Mouse (Mus musculus): Measurements from ENCODE around the gene Nuak1. TPM values are rescaled to one million over a fixed set of nuclear protein-coding genes. Genes with fewer than 3 reads are reported as not detected.
"Not testable (repeated sequence)": the region's sequence is repeated elsewhere in the genome, so short reads cannot be mapped to it uniquely, and the experiment has no call there.

Nuak1 gene
- polyA plus RNA-seq (2015; fragmentation: Nextera tagmentation; extraction: Ambion mirVana), result 3.9 and 4.0 TPM in 2 replicates

DNA sequence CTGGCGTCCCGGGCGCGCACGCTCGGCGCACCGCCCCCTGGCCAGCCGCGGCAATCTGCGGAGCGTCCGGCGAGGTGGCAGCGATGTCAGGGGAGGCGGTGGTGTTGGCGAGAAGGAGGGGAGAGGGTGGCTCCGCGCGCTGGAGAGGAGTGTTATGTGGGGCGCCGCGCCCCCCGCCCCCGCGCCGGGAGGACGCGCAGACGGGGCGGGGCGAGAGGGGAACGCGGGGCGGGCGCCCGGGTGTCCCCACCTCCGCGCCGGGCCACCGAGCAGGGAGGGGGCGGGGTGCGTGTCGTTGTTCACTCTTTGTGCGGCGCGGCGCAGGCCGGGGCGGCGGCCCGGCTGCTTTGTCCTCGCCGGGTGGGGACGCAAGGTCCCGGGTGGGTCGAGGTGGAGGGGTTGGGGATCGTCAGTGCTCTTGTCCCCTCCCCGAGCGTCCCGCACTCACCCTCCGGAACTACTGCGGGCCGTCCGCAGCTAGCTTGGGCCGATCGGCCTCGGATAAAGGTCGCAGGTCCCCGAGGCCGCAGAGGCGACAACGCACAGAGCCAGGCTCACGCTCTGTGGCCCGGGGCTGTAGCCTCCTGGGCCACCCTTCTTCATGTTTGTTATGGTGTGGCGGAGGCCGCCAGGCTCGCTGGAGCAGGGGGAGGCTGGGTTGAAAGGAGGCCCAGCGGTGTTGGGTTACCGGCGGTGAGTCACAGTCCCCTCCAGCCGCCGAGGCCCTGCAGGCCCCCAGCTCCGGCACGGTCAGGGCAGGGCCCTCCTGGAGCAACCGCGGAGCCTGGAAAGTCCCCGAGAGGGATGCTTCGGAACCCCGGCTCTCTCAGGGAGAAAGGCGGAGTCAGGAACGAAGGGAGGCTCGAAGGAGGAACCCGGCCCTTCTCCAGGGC, at the start of gene Nuak1:
TSS of gene Nuak1 (minus strand) at position 57 of the 893 bp plus-strand sequence.
- Histone ChIP-seq H3K4me2 (replicated peaks) (peak within 1 kb of the TSS; percentile 94), H3K4me3 (peak within 1 kb of the TSS; percentile 88), H3K9ac (peak within 1 kb of the TSS; percentile 100), H3K27ac (peak within 1 kb of the TSS; percentile 97), H3K36me3 (no peaks in the 10 kb centered on the region), H3K4me1 (peaks cover 56% of the 10 kb centered on the region), H3K27me3 (no peaks in the 10 kb centered on the region), H3K9me3 (no peaks in the 10 kb centered on the region)
- WGBS, result under 1% methylated on average over 83 of the region's 94 CpGs
- peak; percentile 87 for ATAC-seq (ENCODE audit: low FRiP score, low read depth)

DNA sequence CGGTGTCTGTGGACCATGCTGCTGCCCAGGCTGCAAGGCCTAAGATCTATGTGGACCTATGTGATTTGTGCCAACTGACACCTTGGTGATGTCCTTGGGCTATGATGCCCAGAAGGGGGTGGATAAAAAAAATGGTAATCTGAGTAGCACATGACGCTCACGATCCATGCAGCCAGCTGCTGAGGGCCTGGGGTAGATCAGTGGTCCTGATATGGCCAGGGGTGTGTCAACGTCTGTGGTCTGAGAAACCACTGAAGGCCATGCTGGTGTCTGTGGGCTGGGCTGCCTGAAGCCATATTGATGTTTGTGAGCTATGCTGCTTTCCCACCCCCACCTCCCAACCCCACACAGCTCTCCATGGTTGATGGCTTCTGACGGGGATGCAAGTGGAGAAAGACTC, 49.7 kb upstream of the Nuak1 start:
- no peak overlapping the region for H3K4me2 ChIP-seq (replicated peaks)
- no peaks in the 10 kb centered on the region for H3K36me3 ChIP-seq
- H3K27ac ChIP-seq, result no peak overlapping the region
- no peak overlapping the region for H3K9ac ChIP-seq
- ATAC-seq (ENCODE audit: low FRiP score, low read depth), result no peak
- 87% methylated on average over 5 of the region's 5 CpGs for WGBS
- no peak overlapping the region for H3K4me3 ChIP-seq
- H3K4me1 ChIP-seq, result no peaks in the 10 kb centered on the region
- H3K9me3 ChIP-seq, result no peaks in the 10 kb centered on the region; the same call in 1 of the 2 replicates
- no peaks in the 10 kb centered on the region for H3K27me3 ChIP-seq

DNA sequence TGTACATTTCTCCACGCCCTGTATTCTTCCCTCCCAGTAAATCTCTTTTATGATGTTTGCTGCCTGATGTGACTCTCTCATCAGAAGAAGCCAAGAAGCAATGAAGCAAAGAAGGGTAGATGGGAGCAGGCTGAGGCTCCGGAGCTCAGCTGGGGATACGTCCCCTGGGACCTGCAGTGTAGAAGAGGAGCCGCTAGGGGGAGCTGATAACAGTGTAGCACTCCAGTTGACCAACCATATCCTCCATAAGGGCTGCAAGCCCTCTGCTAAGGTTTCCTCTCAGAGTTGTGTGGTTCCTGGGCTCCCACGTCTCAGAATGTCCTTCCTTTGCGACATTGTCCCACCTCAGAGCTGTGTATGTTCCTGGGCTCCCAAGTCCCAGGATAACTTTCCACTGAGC, 47.9 kb upstream of the Nuak1 start:
- ATAC-seq (ENCODE audit: low FRiP score, low read depth), result no peak
- Histone ChIP-seq H3K27ac (no peak overlapping the region), H3K9ac (no peak overlapping the region), H3K9me3 (no peaks in the 10 kb centered on the region; the same call in 1 of the 2 replicates), H3K4me3 (no peak overlapping the region), H3K4me1 (peaks cover 8% of the 10 kb centered on the region), H3K27me3 (no peaks in the 10 kb centered on the region), H3K4me2 (replicated peaks) (no peak overlapping the region), H3K36me3 (no peaks in the 10 kb centered on the region)
- 43% methylated on average over 6 of the region's 6 CpGs for WGBS

DNA sequence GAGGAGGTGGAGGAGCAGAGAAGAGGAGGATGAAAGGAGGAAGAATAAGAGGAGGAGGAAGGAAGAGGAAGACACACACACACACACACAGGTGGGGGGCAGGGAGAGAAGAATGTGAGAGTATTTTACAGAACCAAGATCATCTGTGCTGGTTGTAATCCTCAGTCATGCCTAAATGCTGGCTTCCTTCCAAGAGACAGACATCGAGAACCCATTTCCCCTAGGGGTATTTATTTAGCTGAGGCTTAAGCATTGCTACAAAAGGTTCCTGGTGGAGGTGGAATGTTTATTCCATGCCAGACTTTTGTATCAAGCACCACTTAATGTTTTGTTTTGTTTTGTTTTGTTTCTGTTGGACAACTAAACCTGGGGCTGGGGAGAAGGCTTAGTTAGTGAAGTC, 44.3 kb upstream of the Nuak1 start:
- H3K4me2 ChIP-seq (replicated peaks), result no peak overlapping the region
- no peaks in the 10 kb centered on the region; the same call in 1 of the 2 replicates for H3K9me3 ChIP-seq
- WGBS, result 31% methylated on average over 1 of the region's 1 CpGs
- ATAC-seq (ENCODE audit: low FRiP score, low read depth), result no peak
- peaks cover 15% of the 10 kb centered on the region for H3K4me1 ChIP-seq
- no peak overlapping the region for H3K27ac ChIP-seq
- H3K4me3 ChIP-seq, result no peak overlapping the region
- no peaks in the 10 kb centered on the region for H3K36me3 ChIP-seq
- no peaks in the 10 kb centered on the region for H3K27me3 ChIP-seq
- no peak overlapping the region for H3K9ac ChIP-seq

DNA sequence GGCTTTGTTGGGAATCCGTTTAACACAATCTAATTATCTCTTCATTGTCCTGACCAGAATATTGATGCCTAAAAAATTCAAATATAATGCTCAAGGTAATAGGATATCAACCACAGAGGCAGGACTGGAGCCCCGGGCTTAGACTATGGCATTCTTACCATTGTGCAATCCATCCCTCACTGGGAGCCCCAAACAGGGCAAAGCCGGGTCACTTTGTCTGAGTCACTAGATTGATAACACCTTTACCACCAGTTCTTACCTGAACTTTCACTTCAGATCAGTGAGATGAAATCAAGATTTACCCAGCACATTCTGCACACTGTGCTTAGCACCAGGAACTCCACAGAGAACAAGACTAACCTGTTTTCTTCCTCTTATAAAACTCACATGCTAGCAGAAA, 43.2 kb upstream of the Nuak1 start:
- no peak overlapping the region for H3K9ac ChIP-seq

DNA sequence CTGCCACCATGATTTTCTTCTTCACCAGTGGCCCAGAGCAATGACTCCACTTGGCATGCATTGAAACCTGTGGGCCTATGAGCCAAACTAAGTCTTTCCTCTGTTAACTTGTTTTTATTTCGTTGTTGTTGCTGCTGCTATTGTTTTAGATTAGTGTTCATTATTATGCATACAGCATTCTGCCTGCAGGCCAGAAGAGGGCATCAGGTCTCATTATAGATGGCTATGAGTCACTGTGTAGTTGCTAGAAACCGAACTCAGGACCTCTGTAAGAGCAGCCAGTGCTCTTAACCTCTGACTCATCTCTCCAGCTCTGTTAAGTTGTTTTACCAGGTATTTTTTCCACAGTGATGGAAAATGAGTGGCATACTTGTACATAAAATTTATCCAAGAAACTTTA, 42.7 kb upstream of the Nuak1 start:
- no peak overlapping the region for H3K27ac ChIP-seq
- H3K9ac ChIP-seq, result no peak overlapping the region
- no peaks in the 10 kb centered on the region for H3K27me3 ChIP-seq
- H3K4me2 ChIP-seq (replicated peaks), result no peak overlapping the region
- ATAC-seq (ENCODE audit: low FRiP score, low read depth), result no peak
- no peaks in the 10 kb centered on the region; the same call in 1 of the 2 replicates for H3K9me3 ChIP-seq
- peaks cover 20% of the 10 kb centered on the region for H3K4me1 ChIP-seq
- H3K36me3 ChIP-seq, result no peaks in the 10 kb centered on the region
- 83% methylated on average over 2 of the region's 2 CpGs for whole genome bisulfite sequencing
- no peak overlapping the region for H3K4me3 ChIP-seq

More for the DNA sequence above, 43.2 kb upstream of the Nuak1 start:
- Histone ChIP-seq H3K9me3 (no peaks in the 10 kb centered on the region; the same call in 1 of the 2 replicates), H3K36me3 (no peaks in the 10 kb centered on the region), H3K4me3 (no peak overlapping the region), H3K4me1 (peaks cover 20% of the 10 kb centered on the region), H3K27me3 (no peaks in the 10 kb centered on the region), H3K27ac (no peak overlapping the region), H3K4me2 (replicated peaks) (no peak overlapping the region)
- no peak for ATAC-seq (ENCODE audit: low FRiP score, low read depth)
- WGBS, result 82% methylated on average over 3 of the region's 3 CpGs

DNA sequence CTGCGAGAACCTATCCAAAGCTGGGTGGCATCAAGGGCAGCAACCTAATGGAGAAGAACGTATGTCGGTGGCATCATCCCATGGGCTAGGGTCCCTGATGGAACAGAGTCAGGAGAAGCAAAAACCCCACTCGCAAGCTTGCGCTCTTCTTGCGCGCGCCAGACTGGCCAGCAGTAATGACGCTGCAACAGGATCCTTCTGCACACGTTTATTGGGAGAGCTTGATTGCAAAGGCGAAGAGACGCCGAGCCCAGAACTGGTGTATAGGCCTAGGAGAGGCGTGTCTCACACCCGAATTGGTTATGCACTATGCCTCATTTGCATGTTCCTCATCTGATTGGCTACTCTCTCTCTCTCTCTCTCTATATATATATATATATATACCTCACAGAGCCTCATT, 42.0 kb upstream of the Nuak1 start:
- H3K27ac ChIP-seq; H3K36me3 ChIP-seq; H3K27me3 ChIP-seq; H3K9ac ChIP-seq; H3K4me2 ChIP-seq (replicated peaks); ATAC-seq (ENCODE audit: low FRiP score, low read depth); H3K9me3 ChIP-seq; H3K4me3 ChIP-seq: not testable (repeated sequence)
- 87% methylated on average over 15 of the region's 15 CpGs for WGBS
- peaks cover 25% of the 10 kb centered on the region for H3K4me1 ChIP-seq

DNA sequence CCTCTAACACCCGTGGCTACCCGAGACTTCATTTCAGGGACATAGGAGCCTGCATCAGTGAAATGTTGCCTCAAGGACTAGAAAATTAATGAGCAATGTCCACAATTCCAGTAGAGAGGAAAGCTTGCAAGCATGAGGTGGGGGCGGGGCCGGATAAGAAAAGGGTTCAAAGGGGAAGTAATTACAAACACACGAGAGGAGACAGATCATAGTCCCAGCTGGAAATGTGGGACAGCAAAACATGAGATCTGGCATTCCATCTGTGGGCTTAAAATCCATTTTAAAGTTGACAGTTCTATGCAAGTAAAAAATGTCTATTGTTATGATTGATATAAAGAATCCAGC, 40.9 kb upstream of the Nuak1 start:
- no peak overlapping the region for H3K27ac ChIP-seq

DNA sequence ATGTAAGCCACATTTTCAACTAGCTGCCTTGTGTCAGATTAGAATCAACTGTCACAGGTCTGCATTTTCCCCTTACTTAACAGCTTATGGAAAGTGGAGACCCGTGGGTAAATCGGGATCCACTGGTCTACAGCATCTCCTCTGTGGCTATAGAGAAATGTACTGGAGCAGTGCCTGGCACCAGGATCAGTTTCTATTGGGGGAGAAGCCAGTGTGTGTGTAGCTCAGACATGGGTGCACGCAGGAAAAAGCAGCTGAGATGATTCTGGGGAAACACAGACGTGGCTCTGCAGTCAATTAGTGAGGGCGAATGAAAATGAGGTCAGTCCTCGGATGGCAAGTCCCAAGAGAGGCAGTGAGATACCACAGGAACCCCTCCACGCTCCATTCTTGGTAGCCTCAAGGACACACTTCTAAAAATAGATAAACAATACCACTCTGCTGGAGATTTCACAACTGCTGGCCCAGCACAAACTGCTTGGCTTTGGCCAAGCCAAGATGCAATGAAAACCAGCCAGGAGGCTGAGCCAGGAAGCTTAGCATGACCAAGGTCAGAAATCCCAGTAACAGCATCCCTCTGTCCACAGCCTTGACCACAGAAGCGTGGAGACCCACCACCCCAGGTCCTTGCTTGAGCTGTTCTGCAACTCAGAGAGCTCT, 40.4 kb upstream of the Nuak1 start:
- Histone ChIP-seq H3K27ac (no peak overlapping the region), H3K4me3 (no peak overlapping the region), H3K9me3 (no peaks in the 10 kb centered on the region; the same call in 1 of the 2 replicates), H3K36me3 (no peaks in the 10 kb centered on the region), H3K9ac (no peak overlapping the region), H3K4me1 (peaks cover 26% of the 10 kb centered on the region), H3K27me3 (no peaks in the 10 kb centered on the region), H3K4me2 (replicated peaks) (no peak overlapping the region)
- WGBS, result 56% methylated on average over 8 of the region's 8 CpGs
- ATAC-seq (ENCODE audit: low FRiP score, low read depth), result no peak

More for the DNA sequence above, 40.9 kb upstream of the Nuak1 start:
- Histone ChIP-seq H3K36me3 (no peaks in the 10 kb centered on the region), H3K9me3 (no peaks in the 10 kb centered on the region; the same call in 1 of the 2 replicates), H3K27me3 (no peaks in the 10 kb centered on the region), H3K4me2 (replicated peaks) (no peak overlapping the region), H3K9ac (no peak overlapping the region), H3K4me3 (no peak overlapping the region), H3K4me1 (peaks cover 26% of the 10 kb centered on the region)
- ATAC-seq (ENCODE audit: low FRiP score, low read depth), result no peak
- WGBS, result 43% methylated on average over 5 of the region's 5 CpGs

DNA sequence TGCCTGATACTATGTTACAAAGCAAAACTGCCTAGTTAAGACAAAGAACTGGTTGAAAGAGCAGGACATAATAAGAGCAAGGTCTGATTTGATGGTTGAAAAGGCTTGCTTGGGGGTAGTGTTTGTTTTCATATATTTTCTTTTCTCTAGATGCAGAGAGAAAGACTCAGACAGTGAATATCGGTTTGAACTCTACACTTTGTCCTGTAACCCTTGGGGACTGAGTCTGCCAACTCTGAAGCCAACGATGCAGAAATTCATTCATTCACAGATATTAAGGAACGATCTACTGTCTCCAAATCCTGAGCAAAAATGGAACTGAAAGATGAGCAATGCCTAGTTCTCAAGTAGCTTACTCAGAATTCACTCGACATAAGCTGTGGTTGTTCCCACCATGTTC, 39.7 kb upstream of the Nuak1 start:
- no peaks in the 10 kb centered on the region for H3K9me3 ChIP-seq
- no peaks in the 10 kb centered on the region for H3K27me3 ChIP-seq
- 86% methylated on average over 4 of the region's 4 CpGs for WGBS
- H3K9ac ChIP-seq, result no peak overlapping the region
- no peak overlapping the region for H3K4me2 ChIP-seq (replicated peaks)
- H3K4me3 ChIP-seq, result no peak overlapping the region
- no peaks in the 10 kb centered on the region for H3K36me3 ChIP-seq
- ATAC-seq (ENCODE audit: low FRiP score, low read depth), result no peak
- H3K4me1 ChIP-seq, result peaks cover 26% of the 10 kb centered on the region
- no peak overlapping the region for H3K27ac ChIP-seq

DNA sequence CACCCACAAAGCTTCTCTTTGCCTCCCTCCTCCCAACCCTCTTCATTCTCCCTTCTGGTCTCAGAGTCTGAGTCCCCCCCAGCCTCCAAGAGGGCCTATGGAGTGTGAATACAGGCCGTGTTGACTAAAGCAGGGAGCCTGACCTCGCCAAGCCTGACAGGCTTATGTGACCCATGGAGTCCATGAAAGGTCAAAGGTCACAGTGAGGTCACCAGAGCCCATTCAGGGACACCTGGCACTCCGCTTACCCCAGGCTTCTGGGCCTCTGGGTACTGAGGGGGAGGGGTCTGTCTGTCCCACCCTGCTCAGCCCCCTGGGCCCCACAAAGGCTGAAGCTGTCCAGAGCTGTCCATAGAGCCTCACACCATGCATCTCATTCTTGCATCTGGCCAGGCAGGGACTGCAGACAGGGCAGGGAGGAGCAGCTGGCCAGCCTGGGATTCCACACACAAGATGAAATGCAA, 37.2 kb upstream of the Nuak1 start:
- Histone ChIP-seq H3K27me3 (no peaks in the 10 kb centered on the region), H3K4me2 (replicated peaks) (no peak overlapping the region), H3K4me1 (peaks cover 17% of the 10 kb centered on the region; the same call in 1 of the 2 replicates), H3K9me3 (no peaks in the 10 kb centered on the region), H3K27ac (no peak overlapping the region), H3K4me3 (no peak overlapping the region), H3K36me3 (no peaks in the 10 kb centered on the region), H3K9ac (no peak overlapping the region)
- WGBS, result 20% methylated on average over 3 of the region's 3 CpGs
- ATAC-seq (ENCODE audit: low FRiP score, low read depth), result peak; percentile 48; the same call in 1 of the 2 replicates

DNA sequence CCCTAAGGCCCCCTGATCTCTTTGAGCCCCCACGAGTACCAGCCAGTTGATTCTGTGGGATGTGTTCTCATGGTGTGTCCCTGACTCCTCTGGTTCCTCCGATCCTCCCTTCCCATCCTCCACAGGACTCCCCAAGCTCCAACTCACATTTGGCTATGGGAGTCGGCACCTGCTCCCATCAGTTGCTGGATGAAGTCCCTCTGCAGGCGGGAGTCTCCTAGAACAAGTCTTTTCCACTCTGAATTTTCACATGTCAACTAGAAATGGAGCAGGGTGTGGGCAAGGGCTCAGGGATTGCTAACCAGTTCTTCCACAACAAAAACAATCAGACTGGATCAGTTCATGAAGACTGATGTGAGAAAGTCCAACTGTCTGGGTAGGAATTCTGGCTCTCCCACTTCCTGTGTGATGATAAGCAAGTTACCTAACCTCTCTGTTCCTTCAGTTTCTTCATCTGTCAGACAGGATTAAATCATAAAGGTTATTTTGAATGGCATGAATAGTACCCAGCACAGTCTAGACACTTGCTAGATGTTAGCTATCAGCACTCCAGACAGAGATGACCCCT, 36.7 kb upstream of the Nuak1 start:
- Histone ChIP-seq H3K4me2 (replicated peaks) (no peak overlapping the region), H3K27me3 (no peaks in the 10 kb centered on the region), H3K4me3 (no peak overlapping the region), H3K9ac (no peak overlapping the region), H3K4me1 (peaks cover 17% of the 10 kb centered on the region; the same call in 1 of the 2 replicates), H3K9me3 (no peaks in the 10 kb centered on the region), H3K36me3 (no peaks in the 10 kb centered on the region), H3K27ac (no peak overlapping the region)
- WGBS, result 76% methylated on average over 4 of the region's 4 CpGs
- ATAC-seq (ENCODE audit: low FRiP score, low read depth), result no peak

Data from limb, embryonic 13.5 days (tissue).